Mouse (Mus musculus) erythroblast, embryonic 14.5 days (primary cell): ENCODE measurements around the gene Gm10382.

Source experiments
- GATA1 ChIP-seq: IDR thresholded peaks from 2 replicates; pipeline ENCODE4 v1.6.1; 2012; ENCODE audit warnings: low read length, inconsistent platforms, mixed read lengths
- TAL1 ChIP-seq: IDR thresholded peaks from 3 replicates; pipeline ENCODE4 v1.6.1; 2012; ENCODE audit warnings: low read length, inconsistent platforms, mixed read lengths

DNA sequence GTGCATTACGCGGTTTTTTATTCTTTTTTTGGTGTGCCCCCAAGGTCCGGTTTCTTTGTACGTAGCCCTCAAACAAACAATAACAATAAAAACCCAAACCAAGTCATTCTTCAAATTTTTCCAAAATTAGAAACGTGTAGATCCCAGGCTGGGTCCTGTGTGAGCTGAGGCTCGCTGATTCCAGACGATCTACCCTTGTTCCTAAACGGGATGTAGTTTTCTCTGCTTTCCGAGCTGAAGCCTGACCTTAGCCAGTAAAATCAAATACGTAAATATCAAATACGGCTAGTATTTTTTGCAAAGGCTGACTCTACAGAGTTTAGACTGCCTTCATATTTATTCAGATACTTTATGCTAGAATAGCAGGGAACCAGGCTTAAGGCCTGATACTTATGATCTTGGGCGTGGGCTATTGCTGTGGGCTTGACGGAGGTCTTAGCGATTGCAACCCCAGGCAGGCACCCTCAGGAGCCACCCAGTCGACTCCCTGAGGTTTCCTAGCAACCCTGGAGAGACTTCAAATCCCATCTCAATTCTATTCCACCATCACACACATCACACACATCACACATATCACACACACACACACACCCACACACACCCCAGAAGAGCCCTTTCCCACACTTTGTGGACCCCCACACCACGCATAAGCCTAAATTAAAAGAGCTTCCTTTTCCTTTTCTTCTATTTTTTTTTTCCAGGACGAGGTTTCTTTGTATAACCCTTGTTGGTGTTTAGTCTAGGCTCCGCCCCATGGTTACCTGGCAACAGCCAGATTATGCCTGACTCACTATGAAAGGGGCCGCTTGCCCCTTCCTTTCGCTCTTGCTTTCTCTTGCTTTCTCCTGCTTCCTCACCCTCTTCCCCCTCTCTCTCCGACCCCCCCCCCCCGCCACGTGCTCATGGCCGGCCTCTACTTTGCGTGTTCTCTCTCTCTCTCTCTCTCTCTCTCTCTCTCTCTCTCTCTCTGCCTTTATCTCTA, 4.8 kb downstream of the Gm10382 start:
- no peak for TF ChIP-seq TAL1
- TF ChIP-seq GATA1 = no peak
